31 mouse cellular contexts compared by ENCODE assay signal in the genomic region with DNA sequence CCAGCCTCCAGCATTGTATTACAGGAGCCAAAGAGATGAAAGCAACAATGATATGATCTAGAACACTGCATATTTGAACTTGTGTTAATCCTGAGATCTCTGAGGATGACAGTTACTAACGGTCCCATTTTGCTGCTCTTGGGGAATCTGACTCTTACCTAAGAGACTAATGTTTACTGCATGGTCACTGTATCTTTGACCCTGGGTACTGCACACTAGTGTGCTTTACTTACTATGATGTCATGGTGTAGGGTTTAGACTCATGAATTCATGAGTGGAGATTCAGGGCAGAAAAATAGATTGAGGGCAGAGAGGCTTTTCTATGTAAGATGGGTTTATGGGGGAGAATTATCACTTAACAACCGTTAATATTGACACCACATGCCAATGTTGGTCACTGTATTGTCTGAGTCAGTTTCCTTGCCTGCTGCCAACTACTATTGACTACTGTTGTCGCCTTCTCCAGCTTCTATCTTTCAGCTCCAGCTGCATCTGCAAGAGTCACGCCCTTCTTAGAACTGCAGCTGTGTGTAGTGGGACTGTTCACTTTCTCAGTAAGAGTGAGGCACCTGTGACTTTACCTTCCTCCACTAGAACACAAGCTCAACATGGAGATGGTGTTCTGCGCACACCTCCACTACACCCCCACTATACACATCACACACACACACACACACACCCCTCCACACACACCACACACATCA.
A peak's percentile ranks its signal among the peaks of the same experiment; 100 is the strongest.
DNase-seq lines count a peak whose midpoint lies in the region; ATAC-seq lines count a peak whose summit lies in the region.
"Had no signal": no experiment of that assay in that cellular context is flagged by ENCODE, and none has a peak within 500 bp of the region (broad histone marks: within the 10 kb centered on the region; RNA-seq: fewer than 3 reads in every experiment).

No protein-coding gene starts in this region.

- H3K27me3 ChIP-seq in heart, embryonic 12.5 days (replicated peaks): no peaks in the 10 kb centered on the region
- no peaks in the 10 kb centered on the region for H3K27me3 ChIP-seq in liver, embryonic 11.5 days (replicated peaks; ENCODE audit: control insufficient read depth, insufficient read depth, low read length)
- no peaks in the 10 kb centered on the region for H3K27me3 ChIP-seq in liver, embryonic 16.5 days (ENCODE audit: control insufficient read depth, insufficient read depth, low read depth, low read length)
- H3K27me3 ChIP-seq: CH12.LX; embryonic facial prominence, embryonic 15.5 days; forebrain, embryonic 15.5 days; heart, embryonic 13.5 days; hindbrain, embryonic 15.5 days; limb, embryonic 15.5 days; lung, embryonic 15.5 days; neural tube, embryonic 12.5 days had no signal

- ATAC-seq in heart, embryonic 12.5 days (ENCODE audit: insufficient number of reproducible peaks, low FRiP score): peak; percentile 90
- ATAC-seq in liver, embryonic 11.5 days (replicated peaks; ENCODE audit: low FRiP score): peak; percentile 97
- peak; percentile 96 for ATAC-seq in liver, embryonic 16.5 days (ENCODE audit: low read depth)
- ATAC-seq: forebrain, embryonic 15.5 days; inflammation-experienced regulatory T-cells, adult 6 months; midbrain, embryonic 16.5 days had no signal

- H3K27ac ChIP-seq in heart, embryonic 12.5 days (ENCODE audit: poor library complexity, severe bottlenecking): no peak overlapping the region
- H3K27ac ChIP-seq in liver, embryonic 11.5 days (ENCODE audit: low read depth, low read length): peak overlapping the region; percentile 58
- H3K27ac ChIP-seq in liver, embryonic 16.5 days (ENCODE audit: low read length): peak overlapping the region; percentile 51
- H3K27ac ChIP-seq: embryonic facial prominence, embryonic 15.5 days; forebrain, embryonic 15.5 days; heart, embryonic 13.5 days; hindbrain, embryonic 15.5 days; kidney, postnatal 0 days; limb, embryonic 10.5 days; limb, embryonic 15.5 days; lung, embryonic 15.5 days; midbrain, embryonic 10.5 days; neural tube, embryonic 12.5 days had no signal

- no peak overlapping the region for H3K9ac ChIP-seq in heart, embryonic 12.5 days
- 0 out of 2 replicates have a peak overlapping the region, but pooled peaks have one; percentile 22 for H3K9ac ChIP-seq in liver, embryonic 11.5 days (ENCODE audit: low read depth, low read length)
- no peak overlapping the region for H3K9ac ChIP-seq in liver, embryonic 16.5 days (ENCODE audit: low read depth, low read length)
- H3K9ac ChIP-seq: embryonic facial prominence, embryonic 15.5 days; forebrain, embryonic 15.5 days; heart, embryonic 13.5 days; hindbrain, embryonic 15.5 days; limb, embryonic 15.5 days; lung, embryonic 15.5 days; neural tube, embryonic 12.5 days had no signal

- H3K36me3 ChIP-seq in heart, embryonic 12.5 days: no peaks in the 10 kb centered on the region
- no peaks in the 10 kb centered on the region for H3K36me3 ChIP-seq in liver, embryonic 11.5 days (ENCODE audit: control insufficient read depth, insufficient read depth, low read length)
- no peaks in the 10 kb centered on the region for H3K36me3 ChIP-seq in liver, embryonic 16.5 days (ENCODE audit: control insufficient read depth, insufficient read depth)
- H3K36me3 ChIP-seq: embryonic facial prominence, embryonic 10.5 days; embryonic facial prominence, embryonic 15.5 days; forebrain, embryonic 15.5 days; heart, embryonic 13.5 days; hindbrain, embryonic 10.5 days; hindbrain, embryonic 15.5 days; limb, embryonic 10.5 days; limb, embryonic 15.5 days; lung, embryonic 15.5 days; midbrain, embryonic 10.5 days; neural tube, embryonic 12.5 days had no signal

- WGBS in heart, embryonic 12.5 days: 82% methylated on average over 5 of the region's 5 CpGs
- WGBS in liver, embryonic 11.5 days: 71% methylated on average over 5 of the region's 5 CpGs
- 50% methylated on average over 5 of the region's 5 CpGs for WGBS in liver, embryonic 16.5 days (ENCODE audit: insufficient replicate concordance)

- H3K4me2 ChIP-seq in heart, embryonic 12.5 days: no peak overlapping the region
- peak overlapping the region; percentile 32; the same call in 1 of the 2 replicates for H3K4me2 ChIP-seq in liver, embryonic 11.5 days
- H3K4me2 ChIP-seq in liver, embryonic 16.5 days (ENCODE audit: low read depth, low read length): peak overlapping the region; percentile 4; the same call in 1 of the 2 replicates
- H3K4me2 ChIP-seq: embryonic facial prominence, embryonic 15.5 days; forebrain, embryonic 15.5 days; heart, embryonic 13.5 days; hindbrain, embryonic 15.5 days; limb, embryonic 15.5 days; lung, embryonic 15.5 days; neural tube, embryonic 12.5 days had no signal

- no peaks in the 10 kb centered on the region for H3K4me1 ChIP-seq in heart, embryonic 12.5 days (replicated peaks)
- H3K4me1 ChIP-seq in liver, embryonic 11.5 days (replicated peaks; ENCODE audit: control insufficient read depth, insufficient read depth, low read length): no peaks in the 10 kb centered on the region
- H3K4me1 ChIP-seq in liver, embryonic 16.5 days (ENCODE audit: control insufficient read depth, low read depth, low read length): peaks cover 6% of the 10 kb centered on the region
- H3K4me1 ChIP-seq: forebrain, embryonic 15.5 days; heart, embryonic 13.5 days; limb, embryonic 15.5 days; lung, embryonic 15.5 days; neural tube, embryonic 12.5 days had no signal

- peak; percentile 11 for DNase-seq in embryo, embryonic 10 days (ENCODE audit: low spot score)
- DNase-seq in embryo, embryonic 9.5 days (ENCODE audit: extremely low spot score): no peak
- DNase-seq in heart, adult 11 months: no peak
- no peak for DNase-seq in liver, embryonic 11.5 days (ENCODE audit: low spot score)
- no peak for DNase-seq in ovary, postnatal 14 days (ENCODE audit: low spot score)
- no peak for DNase-seq in frontal cortex, adult 2 months (ENCODE audit: extremely low spot score in 1 of 2, low spot score in 1 of 2)
- DNase-seq: adrenal gland, adult 8-10 months; cerebellum, adult 18-20 months; cerebellum, postnatal 10 days; gastrocnemius, postnatal 10 days; heart, postnatal 14 days; kidney, adult 2 months; kidney, postnatal 4 days had no signal

- H3K9me3 ChIP-seq in heart, embryonic 12.5 days (replicated peaks): no peaks in the 10 kb centered on the region
- no peaks in the 10 kb centered on the region for H3K9me3 ChIP-seq in liver, embryonic 11.5 days (ENCODE audit: control insufficient read depth, low read length)
- no peaks in the 10 kb centered on the region for H3K9me3 ChIP-seq in liver, embryonic 16.5 days (replicated peaks; ENCODE audit: control insufficient read depth, low read length)
- H3K9me3 ChIP-seq: embryonic facial prominence, embryonic 10.5 days; embryonic facial prominence, embryonic 15.5 days; forebrain, embryonic 15.5 days; heart, embryonic 13.5 days; hindbrain, embryonic 10.5 days; hindbrain, embryonic 15.5 days; limb, embryonic 10.5 days; limb, embryonic 15.5 days; lung, embryonic 15.5 days; midbrain, embryonic 10.5 days; neural tube, embryonic 12.5 days had no signal

- no peak overlapping the region for H3K4me3 ChIP-seq in heart, embryonic 12.5 days
- no peak overlapping the region for H3K4me3 ChIP-seq in liver, embryonic 11.5 days (ENCODE audit: low read depth, low read length)
- no peak overlapping the region for H3K4me3 ChIP-seq in liver, embryonic 16.5 days (ENCODE audit: low read depth, low read length)
- H3K4me3 ChIP-seq: embryonic facial prominence, embryonic 10.5 days; embryonic facial prominence, embryonic 15.5 days; forebrain, embryonic 15.5 days; heart, embryonic 13.5 days; hindbrain, embryonic 10.5 days; hindbrain, embryonic 15.5 days; limb, embryonic 10.5 days; limb, embryonic 15.5 days; lung, embryonic 15.5 days; midbrain, embryonic 10.5 days; myocyte; neural tube, embryonic 12.5 days had no signal
